Mouse (Mus musculus): ENCODE results near the gene Aph1a. TPM values are rescaled to one million over a fixed set of nuclear protein-coding genes. Genes with fewer than 3 reads are reported as not detected.

Aph1a gene
- polyA plus RNA-seq, 1 experiment = 106 TPM

DNA sequence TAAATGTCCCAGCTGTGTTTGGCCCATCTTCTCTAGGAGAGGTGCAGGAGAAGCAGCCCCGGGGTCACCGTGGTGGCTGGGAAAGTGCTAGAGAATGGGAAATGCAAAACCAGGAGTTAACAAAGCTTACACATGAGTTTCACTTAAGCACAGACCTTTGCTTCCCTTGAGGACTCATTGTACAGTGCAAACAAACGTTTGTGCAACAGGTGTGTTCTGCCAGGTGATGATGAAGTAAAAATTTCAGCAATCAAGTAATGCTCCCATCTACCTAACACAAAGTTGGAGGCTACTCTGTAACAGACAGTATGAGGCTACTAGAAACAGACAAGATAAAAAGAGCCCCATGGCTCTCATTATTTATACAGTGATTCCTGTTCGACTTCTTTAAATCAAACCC, 14.7 kb upstream of the Aph1a start:
- H3K79me2 ChIP-seq (ENCODE audit: control insufficient read depth, insufficient read depth) = no peaks in the 10 kb centered on the region
- no peak overlapping the region for H3K4me3 ChIP-seq
- H3ac ChIP-seq (ENCODE audit: control insufficient read depth, insufficient read length) = no peak overlapping the region
- H3K27me3 ChIP-seq (ENCODE audit: control insufficient read depth, insufficient read depth, insufficient read length) = no peaks in the 10 kb centered on the region
- no peak for TF ChIP-seq USF1 (IDR thresholded peaks at IDR 0.05; ENCODE audit: low read depth)
- no peak for TF ChIP-seq POLR2A (IDR thresholded peaks at IDR 0.05; ENCODE audit: insufficient read length, low read depth)
- H3K4me2 ChIP-seq (ENCODE audit: low read depth) = no peak overlapping the region
- peaks cover 7% of the 10 kb centered on the region for H3K36me3 ChIP-seq (ENCODE audit: control insufficient read depth, insufficient read depth)

GRCm38 (mm10) chr3:95881979-95882815, 11.6 kb upstream of the Aph1a start, which contains the start of gene Ciart:
Gene Ciart (minus strand): TSS chr3:95882251.
- TF ChIP-seq REST (IDR thresholded peaks at IDR 0.05; ENCODE audit: insufficient read depth, insufficient read length) = no peak
- TF ChIP-seq MYOD1 (IDR thresholded peaks at IDR 0.05; ENCODE audit: control insufficient read depth in 1 of 3, insufficient read length in 2 of 3, low read depth in 2 of 3) = peak in 1 of 3 experiments; percentile 27
- peak; percentile 99 for TF ChIP-seq USF1 (IDR thresholded peaks at IDR 0.05; ENCODE audit: low read depth)
- no peak for TF ChIP-seq E2F4 (IDR thresholded peaks at IDR 0.05; ENCODE audit: insufficient read depth)
- peak; percentile 91 for TF ChIP-seq POLR2AphosphoS2 (IDR thresholded peaks at IDR 0.05; ENCODE audit: insufficient read length, low read depth)
- TF ChIP-seq SRF (IDR thresholded peaks at IDR 0.05; ENCODE audit: control insufficient read depth, insufficient read length, low read depth) = peak; percentile 60
- TF ChIP-seq TCF3 (IDR thresholded peaks at IDR 0.05; ENCODE audit: insufficient read length, low read depth) = no peak
- TF ChIP-seq TCF12 (IDR thresholded peaks at IDR 0.05; ENCODE audit: insufficient read depth, poor library complexity, severe bottlenecking) = no peak
- peak; percentile 62; the same call in 1 of the 2 replicates for TF ChIP-seq CEBPB (IDR thresholded peaks at IDR 0.05; ENCODE audit: insufficient read depth, poor library complexity, severe bottlenecking)
- peak in 1 of 3 experiments; percentile 39 for TF ChIP-seq MYOG (IDR thresholded peaks at IDR 0.05; ENCODE audit: control insufficient read depth in 1 of 3, insufficient read depth in 1 of 3, insufficient read length in 2 of 3, low read depth in 2 of 3)
- peak; percentile 91 for TF ChIP-seq MAX (IDR thresholded peaks at IDR 0.05; ENCODE audit: low read depth)
- TF ChIP-seq POLR2A (IDR thresholded peaks at IDR 0.05; ENCODE audit: insufficient read length, low read depth) = peak; percentile 89
- Histone ChIP-seq H3K36me3 (ENCODE audit: control insufficient read depth, insufficient read depth) (peaks cover 7% of the 10 kb centered on the region), H3K79me2 (ENCODE audit: control insufficient read depth, insufficient read depth) (no peaks in the 10 kb centered on the region), H3K4me2 (ENCODE audit: low read depth) (peak within 1 kb of the TSS; percentile 80), H3ac (ENCODE audit: control insufficient read depth, insufficient read length) (peak within 1 kb of the TSS; percentile 7), H3K27me3 (ENCODE audit: control insufficient read depth, insufficient read depth, insufficient read length) (no peaks in the 10 kb centered on the region), H3K4me3 (peak within 1 kb of the TSS; percentile 62)

DNA sequence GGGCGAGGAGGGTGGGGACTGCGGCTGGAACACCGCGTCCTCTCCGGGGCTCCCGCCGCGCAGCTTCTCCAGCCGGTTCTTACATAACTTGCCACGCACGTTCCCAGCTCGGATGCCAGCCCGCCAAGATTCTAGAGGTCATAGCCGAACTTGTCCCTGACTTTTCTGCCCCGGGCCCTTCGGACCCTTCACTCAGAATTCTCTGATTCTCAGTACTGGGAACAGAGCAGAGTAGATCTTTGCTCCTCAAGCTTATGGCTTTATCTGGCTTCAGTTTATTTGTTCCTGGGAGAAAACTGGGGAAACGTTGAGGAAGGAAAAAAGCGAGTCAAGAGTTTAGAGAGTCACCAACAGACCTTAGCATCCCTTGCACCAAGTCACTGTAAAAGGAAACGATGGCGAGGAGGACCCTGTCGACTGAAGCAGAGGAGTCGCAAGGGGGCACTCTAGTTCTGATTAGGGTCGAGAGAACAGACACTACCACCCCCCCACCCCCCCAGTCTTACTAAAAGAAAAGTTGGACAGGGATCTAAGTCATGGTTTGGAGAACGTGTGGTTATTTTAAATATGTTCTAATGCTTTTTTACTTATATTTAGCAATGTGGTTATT, 10.8 kb upstream of the Aph1a start:
- H3K36me3 ChIP-seq (ENCODE audit: control insufficient read depth, insufficient read depth) = peaks cover 8% of the 10 kb centered on the region
- H3K4me3 ChIP-seq = peak overlapping the region; percentile 62
- H3ac ChIP-seq (ENCODE audit: control insufficient read depth, insufficient read length) = peak overlapping the region; percentile 7
- H3K79me2 ChIP-seq (ENCODE audit: control insufficient read depth, insufficient read depth) = no peaks in the 10 kb centered on the region
- peak overlapping the region; percentile 80 for H3K4me2 ChIP-seq (ENCODE audit: low read depth)
- TF ChIP-seq USF1 (IDR thresholded peaks at IDR 0.05; ENCODE audit: low read depth) (no peak), POLR2AphosphoS2 (IDR thresholded peaks at IDR 0.05; ENCODE audit: insufficient read length, low read depth) (no peak), POLR2A (IDR thresholded peaks at IDR 0.05; ENCODE audit: insufficient read length, low read depth) (no peak), TCF3 (IDR thresholded peaks at IDR 0.05; ENCODE audit: insufficient read length, low read depth) (no peak), MYOD1 (IDR thresholded peaks at IDR 0.05; ENCODE audit: control insufficient read depth in 1 of 3, insufficient read length in 2 of 3, low read depth in 2 of 3) (no peak), MYOG (IDR thresholded peaks at IDR 0.05; ENCODE audit: control insufficient read depth in 1 of 3, insufficient read depth in 1 of 3, insufficient read length in 2 of 3, low read depth in 2 of 3) (no peak), E2F4 (IDR thresholded peaks at IDR 0.05; ENCODE audit: insufficient read depth) (no peak)
- no peaks in the 10 kb centered on the region for H3K27me3 ChIP-seq (ENCODE audit: control insufficient read depth, insufficient read depth, insufficient read length)

GRCm38 (mm10) chr3:95884400-95884799, 9.4 kb upstream of the Aph1a start:
- peaks cover 6% of the 10 kb centered on the region for H3K36me3 ChIP-seq (ENCODE audit: control insufficient read depth, insufficient read depth)
- H3K4me2 ChIP-seq (ENCODE audit: low read depth) = no peak overlapping the region
- H3K4me3 ChIP-seq = no peak overlapping the region
- H3ac ChIP-seq (ENCODE audit: control insufficient read depth, insufficient read length) = no peak overlapping the region
- TF ChIP-seq REST (IDR thresholded peaks at IDR 0.05; ENCODE audit: insufficient read depth, insufficient read length) = no peak
- no peak for TF ChIP-seq USF1 (IDR thresholded peaks at IDR 0.05; ENCODE audit: low read depth)
- no peak for TF ChIP-seq MAX (IDR thresholded peaks at IDR 0.05; ENCODE audit: low read depth)
- TF ChIP-seq TCF3 (IDR thresholded peaks at IDR 0.05; ENCODE audit: insufficient read length, low read depth) = no peak
- no peak for TF ChIP-seq POLR2A (IDR thresholded peaks at IDR 0.05; ENCODE audit: insufficient read length, low read depth)
- no peaks in the 10 kb centered on the region for H3K27me3 ChIP-seq (ENCODE audit: control insufficient read depth, insufficient read depth, insufficient read length)
- H3K79me2 ChIP-seq (ENCODE audit: control insufficient read depth, insufficient read depth) = no peaks in the 10 kb centered on the region

DNA sequence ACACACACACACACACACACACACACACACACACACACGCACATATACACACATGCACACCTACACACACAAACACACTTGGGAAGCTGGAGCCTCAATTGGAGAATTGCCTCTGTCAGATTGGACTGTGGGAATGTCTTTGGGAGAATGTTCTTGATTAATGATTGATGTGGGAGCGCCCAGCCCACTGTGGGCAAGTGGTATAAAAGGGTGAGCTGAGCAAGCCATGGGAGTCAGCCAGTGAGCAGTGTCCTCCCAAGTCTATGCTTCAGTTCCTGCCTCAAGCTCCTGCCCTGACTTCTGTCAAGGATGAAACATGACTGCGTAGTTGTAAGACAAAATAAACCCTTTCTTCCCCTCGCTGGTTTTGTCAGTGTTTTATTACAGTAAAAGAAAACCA, 6.2 kb upstream of the Aph1a start:
- no peak for TF ChIP-seq MYOD1 (IDR thresholded peaks at IDR 0.05; ENCODE audit: control insufficient read depth in 1 of 3, insufficient read length in 2 of 3, low read depth in 2 of 3)
- TF ChIP-seq TCF12 (IDR thresholded peaks at IDR 0.05; ENCODE audit: insufficient read depth, poor library complexity, severe bottlenecking) = no peak
- TF ChIP-seq E2F4 (IDR thresholded peaks at IDR 0.05; ENCODE audit: insufficient read depth) = no peak
- no peak for TF ChIP-seq MAX (IDR thresholded peaks at IDR 0.05; ENCODE audit: low read depth)
- no peak for TF ChIP-seq SRF (IDR thresholded peaks at IDR 0.05; ENCODE audit: control insufficient read depth, insufficient read length, low read depth)
- no peak for TF ChIP-seq REST (IDR thresholded peaks at IDR 0.05; ENCODE audit: insufficient read depth, insufficient read length)
- TF ChIP-seq POLR2A (IDR thresholded peaks at IDR 0.05; ENCODE audit: insufficient read length, low read depth) = no peak
- no peak for TF ChIP-seq POLR2AphosphoS2 (IDR thresholded peaks at IDR 0.05; ENCODE audit: insufficient read length, low read depth)
- no peak for TF ChIP-seq MYOG (IDR thresholded peaks at IDR 0.05; ENCODE audit: control insufficient read depth in 1 of 3, insufficient read depth in 1 of 3, insufficient read length in 2 of 3, low read depth in 2 of 3)
- H3K79me2 ChIP-seq (ENCODE audit: control insufficient read depth, insufficient read depth) = no peaks in the 10 kb centered on the region
- peaks cover 4% of the 10 kb centered on the region for H3K36me3 ChIP-seq (ENCODE audit: control insufficient read depth, insufficient read depth)
- H3K4me2 ChIP-seq (ENCODE audit: low read depth) = no peak overlapping the region
- no peak overlapping the region for H3K4me3 ChIP-seq
- no peaks in the 10 kb centered on the region for H3K27me3 ChIP-seq (ENCODE audit: control insufficient read depth, insufficient read depth, insufficient read length)
- no peak overlapping the region for H3ac ChIP-seq (ENCODE audit: control insufficient read depth, insufficient read length)
